Mouse (Mus musculus): Measurements from ENCODE around the gene Mttp. TPM values are rescaled to one million over a fixed set of nuclear protein-coding genes. Genes with fewer than 3 reads are reported as not detected.
A peak's percentile ranks its signal among the peaks of the same experiment; 100 is the strongest.

The Mttp gene
- total RNA-seq, 2 experiments from 2014 or later: 1.0 to 2.0 TPM

GRCm38 (mm10) chr3:138130692-138131091 lies 14.1 kb downstream of the Mttp start:
- no peak overlapping the region for H3K27ac ChIP-seq
- intact Hi-C loops (cut with DNase I): no loop called here
- no peak overlapping the region for H3K4me3 ChIP-seq
- DNase-seq: no peak
- no peak for TF ChIP-seq CTCF (IDR thresholded peaks at IDR 0.05)

GRCm38 (mm10) chr3:138129110-138129509 lies 15.7 kb downstream of the Mttp start:
- DNase-seq: no peak
- Histone ChIP-seq H3K27ac (no peak overlapping the region), H3K4me3 (no peak overlapping the region)
- intact Hi-C loops (cut with DNase I): no loop called here
- no peak for TF ChIP-seq CTCF (IDR thresholded peaks at IDR 0.05)

DNA sequence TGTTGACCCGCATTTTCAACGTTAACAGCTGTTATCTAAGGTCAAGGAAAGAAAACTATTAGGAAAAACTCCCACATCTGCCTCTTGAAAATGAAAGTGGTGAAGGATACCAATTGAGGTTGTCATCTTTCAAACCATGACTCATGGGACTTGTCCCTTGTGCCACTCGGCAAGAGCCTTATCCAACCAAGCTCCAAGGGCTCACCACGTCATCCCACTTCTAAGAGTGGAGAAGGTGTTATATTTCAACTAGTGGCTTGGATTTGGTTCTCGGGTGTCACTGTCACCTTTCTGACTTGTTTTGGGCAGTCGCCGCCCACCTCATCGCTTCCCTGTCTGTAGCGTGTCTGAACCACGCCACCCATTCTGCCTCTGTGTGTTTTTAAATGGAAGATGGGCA lies 20.9 kb downstream of the Mttp start:
- peak; percentile 33 for DNase-seq
- intact Hi-C loops (cut with DNase I): no loop called here
- Histone ChIP-seq H3K4me3 (peak overlapping the region; percentile 32), H3K27ac (peak overlapping the region; percentile 54)
- no peak for TF ChIP-seq CTCF (IDR thresholded peaks at IDR 0.05)

GRCm38 (mm10) chr3:138121461-138121860 lies 23.3 kb downstream of the Mttp start:
- no peak for TF ChIP-seq CTCF (IDR thresholded peaks at IDR 0.05)
- Histone ChIP-seq H3K27ac (no peak overlapping the region), H3K4me3 (no peak overlapping the region)
- no peak for DNase-seq
- intact Hi-C loops (cut with DNase I): no loop called here

DNA sequence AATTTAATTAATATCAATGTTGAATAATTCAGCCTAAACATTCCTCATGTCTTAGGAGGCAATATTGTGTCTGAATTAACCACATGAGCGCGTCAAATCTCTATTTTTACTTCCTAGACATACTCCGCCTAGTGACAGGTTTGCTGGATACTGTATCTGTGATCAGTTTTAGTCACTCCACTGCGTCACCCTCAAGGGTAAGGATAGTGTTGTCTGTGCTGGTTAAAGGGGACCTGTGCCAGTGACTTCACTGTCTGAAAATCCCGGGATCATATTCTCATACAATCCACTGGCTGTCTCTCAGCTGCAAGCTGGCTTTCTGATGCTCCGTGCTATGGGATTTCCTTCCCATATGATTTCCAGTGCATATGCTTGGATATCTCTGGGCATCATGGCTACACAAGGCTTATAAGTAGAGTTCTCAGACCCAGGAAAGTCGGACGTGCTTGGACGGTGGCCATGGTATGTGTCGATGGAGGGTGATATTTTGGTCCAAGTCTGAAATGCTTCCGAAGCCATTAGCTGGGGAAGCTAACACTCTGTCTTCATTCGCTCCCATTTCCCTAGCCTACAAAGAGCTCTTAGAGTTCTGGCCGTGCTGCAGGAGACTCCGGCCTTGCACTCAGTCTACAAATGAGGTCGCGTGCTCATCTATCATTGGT lies 25.2 kb downstream of the Mttp start:
- H3K27ac ChIP-seq: peak overlapping the region; percentile 83
- intact Hi-C loops (cut with DNase I): loop anchor here (2.0 kb wide), 1 partner anchor 47 kb away; no protein-coding TSS in a partner anchor
- DNase-seq: peak; percentile 47
- peak; percentile 15; the same call in 1 of the 2 replicates for TF ChIP-seq CTCF (IDR thresholded peaks at IDR 0.05)
- peak overlapping the region; percentile 45 for H3K4me3 ChIP-seq

- H3K27ac ChIP-seq: peak overlapping the region; percentile 83
- no peak for DNase-seq
- peak overlapping the region; percentile 45 for H3K4me3 ChIP-seq
- TF ChIP-seq CTCF (IDR thresholded peaks at IDR 0.05): no peak
- intact Hi-C loops (cut with DNase I): loop anchor here (2.0 kb wide), 1 partner anchor 46 kb away; no protein-coding TSS in a partner anchor
Observed at GRCm38 (mm10) chr3:138118831-138119230, 25.9 kb downstream of the Mttp start.

- no peak for TF ChIP-seq CTCF (IDR thresholded peaks at IDR 0.05)
- intact Hi-C loops (cut with DNase I): loop anchor here (2.0 kb wide), 1 partner anchor 46 kb away; no protein-coding TSS in a partner anchor
- Histone ChIP-seq H3K27ac (peak overlapping the region; percentile 83), H3K4me3 (peak overlapping the region; percentile 45)
- DNase-seq: no peak
Observed at GRCm38 (mm10) chr3:138118392-138118791, 26.4 kb downstream of the Mttp start.

GRCm38 (mm10) chr3:138116871-138117270 lies 27.9 kb downstream of the Mttp start:
- DNase-seq: peak; percentile 74
- TF ChIP-seq CTCF (IDR thresholded peaks at IDR 0.05): no peak
- intact Hi-C loops (cut with DNase I): no loop called here
- H3K27ac ChIP-seq: peak overlapping the region; percentile 70
- no peak overlapping the region for H3K4me3 ChIP-seq

- Histone ChIP-seq H3K4me3 (peak overlapping the region; percentile 46), H3K27ac (no peak overlapping the region)
- no peak for DNase-seq
- intact Hi-C loops (cut with DNase I): no loop called here
- no peak for TF ChIP-seq CTCF (IDR thresholded peaks at IDR 0.05)
Observed at GRCm38 (mm10) chr3:138114106-138114505, 30.7 kb downstream of the Mttp start.

GRCm38 (mm10) chr3:138110910-138111782 lies 33.6 kb downstream of the Mttp start:
- no peak for TF ChIP-seq CTCF (IDR thresholded peaks at IDR 0.05)
- intact Hi-C loops (cut with DNase I): no loop called here
- no peak for DNase-seq
- no peak overlapping the region for H3K4me3 ChIP-seq
- no peak overlapping the region for H3K27ac ChIP-seq

DNA sequence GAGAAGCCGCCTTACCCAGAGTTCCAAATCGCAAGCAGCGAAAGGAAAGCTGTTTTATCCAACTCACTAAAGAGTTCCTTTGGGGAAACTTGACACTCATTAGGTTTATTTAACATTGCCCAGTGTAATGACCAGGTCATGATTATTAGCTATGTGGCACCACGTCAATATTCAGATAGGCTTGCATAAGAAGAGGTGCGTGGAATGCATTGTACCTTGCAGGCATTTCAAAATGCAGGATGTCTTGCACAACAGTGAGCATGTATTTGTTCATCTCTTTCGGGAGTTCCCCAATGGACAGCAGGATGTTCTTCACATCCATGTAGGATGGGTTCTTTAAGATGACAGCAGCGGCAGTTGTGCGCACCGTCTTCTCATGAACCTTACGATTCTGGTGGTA lies 37.9 kb downstream of the Mttp start:
- TF ChIP-seq CTCF (IDR thresholded peaks at IDR 0.05): no peak
- intact Hi-C loops (cut with DNase I): no loop called here
- Histone ChIP-seq H3K27ac (no peak overlapping the region), H3K4me3 (no peak overlapping the region)
- DNase-seq: no peak

DNA sequence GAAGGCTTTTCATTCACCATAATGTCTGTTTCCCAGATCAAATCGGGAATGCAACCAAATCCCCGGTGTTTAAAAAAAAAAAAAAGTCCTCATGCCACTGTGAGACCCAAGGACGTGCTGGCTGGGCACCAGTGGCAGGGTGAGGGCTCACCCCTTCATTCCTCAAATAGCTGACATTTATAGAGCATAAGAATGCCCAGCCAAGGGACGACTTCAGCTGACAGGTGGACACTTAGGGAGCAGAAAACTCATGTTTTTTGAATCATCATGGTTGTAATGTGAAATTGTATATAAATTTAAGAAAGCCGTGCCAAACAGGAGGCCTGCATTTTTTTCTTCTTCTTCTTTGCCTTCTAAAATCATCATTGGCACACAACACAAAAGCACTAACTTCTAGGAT lies 39.7 kb downstream of the Mttp start:
- intact Hi-C loops (cut with DNase I): no loop called here
- no peak for TF ChIP-seq CTCF (IDR thresholded peaks at IDR 0.05)
- H3K27ac ChIP-seq: no peak overlapping the region
- no peak for DNase-seq
- no peak overlapping the region for H3K4me3 ChIP-seq

- Histone ChIP-seq H3K4me3 (no peak overlapping the region), H3K27ac (no peak overlapping the region)
- intact Hi-C loops (cut with DNase I): no loop called here
- TF ChIP-seq CTCF (IDR thresholded peaks at IDR 0.05): no peak
- DNase-seq: no peak
Observed at GRCm38 (mm10) chr3:138103690-138104089, 41.1 kb downstream of the Mttp start.

Measured in gastrocnemius, adult 2 months (tissue).